Mouse (Mus musculus) embryonic fibroblast, embryonic 13.5 days (primary cell): ENCODE results near the gene BC107364. TPM values are rescaled to one million over a fixed set of nuclear protein-coding genes. Genes with fewer than 3 reads are reported as not detected.
A peak's percentile ranks its signal among the peaks of the same experiment; 100 is the strongest.
"Not testable (repeated sequence)": the region's sequence is repeated elsewhere in the genome, so short reads cannot be mapped to it uniquely, and the experiment has no call there.

Experiments used
- H3K27ac ChIP-seq: 2 replicates; pipeline ENCODE4 v1.5.1; 2012; ENCODE audit warnings: low read length, control low read depth, inconsistent platforms; ENCODE audit not compliant: insufficient read depth
- H3K4me1 ChIP-seq: 2 replicates; pipeline ENCODE4 v1.6.1; 2011; ENCODE audit warnings: low read length; ENCODE audit not compliant: control insufficient read depth, insufficient read depth
- H3K4me3 ChIP-seq: 2 replicates; pipeline ENCODE4 v1.5.1; 2011; ENCODE audit warnings: mild to moderate bottlenecking, control low read depth, low read length; ENCODE audit not compliant: insufficient read depth
- CTCF ChIP-seq: IDR thresholded peaks from 2 replicates; pipeline ENCODE4 v1.5.1; 2011; ENCODE audit warnings: mild to moderate bottlenecking, control low read depth, low read length, moderate library complexity, borderline replicate concordance; ENCODE audit not compliant: insufficient read depth
- POLR2A ChIP-seq: IDR thresholded peaks from 2 replicates; pipeline ENCODE4 v1.6.1; 2011; ENCODE audit warnings: low read depth, mild to moderate bottlenecking, control low read depth, low read length, moderate library complexity
- polyA plus RNA-seq: library from polyadenylated mRNA; stranded (reverse); fragments of >200 nt; gene quantifications from 2 replicates; pipeline ENCODE4 v1.2.4, GENCODE M21; 2011; ENCODE audit warnings: low read depth; ENCODE audit not compliant: missing spikeins, insufficient read length

BC107364 gene
- polyA plus RNA-seq, 1 experiment, result not detected

GRCm38 (mm10) chr3:96445436-96445835, 6.7 kb downstream of the BC107364 start:
- no peak overlapping the region for H3K4me3 ChIP-seq
- no peak for TF ChIP-seq CTCF
- no peak for TF ChIP-seq POLR2A
- no peaks in the 10 kb centered on the region for H3K4me1 ChIP-seq
- H3K27ac ChIP-seq, result no peak overlapping the region

GRCm38 (mm10) chr3:96440578-96440977, 11.5 kb downstream of the BC107364 start:
- TF ChIP-seq CTCF (peak; percentile 78; the same call in 1 of the 2 replicates), POLR2A (no peak)
- Histone ChIP-seq H3K4me3 (peak overlapping the region; percentile 5), H3K27ac (no peak overlapping the region), H3K4me1 (no peaks in the 10 kb centered on the region)

GRCm38 (mm10) chr3:96435557-96436091, 16.5 kb downstream of the BC107364 start:
- TF ChIP-seq CTCF (no peak), POLR2A (no peak)
- Histone ChIP-seq H3K4me3 (peak overlapping the region; percentile 61), H3K4me1 (no peaks in the 10 kb centered on the region), H3K27ac (no peak overlapping the region)

GRCm38 (mm10) chr3:96432207-96432606, 19.9 kb downstream of the BC107364 start:
- Histone ChIP-seq H3K4me3 (no peak overlapping the region), H3K27ac (no peak overlapping the region), H3K4me1 (no peaks in the 10 kb centered on the region)
- no peak for TF ChIP-seq CTCF
- no peak for TF ChIP-seq POLR2A

GRCm38 (mm10) chr3:96429819-96430132, 22.3 kb downstream of the BC107364 start:
- Histone ChIP-seq H3K27ac (no peak overlapping the region), H3K4me1 (0 out of 2 replicates have a peak, but pooled peaks cover 2% of the 10 kb centered on the region), H3K4me3 (no peak overlapping the region)
- TF ChIP-seq CTCF (no peak), POLR2A (no peak)

- no peak overlapping the region for H3K4me3 ChIP-seq
- no peak overlapping the region for H3K27ac ChIP-seq
- no peak for TF ChIP-seq CTCF
- no peak for TF ChIP-seq POLR2A
- 0 out of 2 replicates have a peak, but pooled peaks cover 2% of the 10 kb centered on the region for H3K4me1 ChIP-seq
Measured at GRCm38 (mm10) chr3:96428941-96429818, 22.9 kb downstream of the BC107364 start.

- no peak for TF ChIP-seq POLR2A
- no peak for TF ChIP-seq CTCF
- Histone ChIP-seq H3K27ac (no peak overlapping the region), H3K4me3 (peak overlapping the region; percentile 60), H3K4me1 (0 out of 2 replicates have a peak, but pooled peaks cover 2% of the 10 kb centered on the region)
Measured at GRCm38 (mm10) chr3:96427761-96428462, 24.2 kb downstream of the BC107364 start.

- TF ChIP-seq POLR2A (no peak), CTCF (no peak)
- 0 out of 2 replicates have a peak, but pooled peaks cover 2% of the 10 kb centered on the region for H3K4me1 ChIP-seq
- H3K4me3 ChIP-seq, result peak overlapping the region; percentile 60
- H3K27ac ChIP-seq, result no peak overlapping the region
Measured at GRCm38 (mm10) chr3:96427311-96427710, 24.8 kb downstream of the BC107364 start.

GRCm38 (mm10) chr3:96426268-96426667, 25.8 kb downstream of the BC107364 start:
- Histone ChIP-seq H3K27ac (no peak overlapping the region), H3K4me1 (0 out of 2 replicates have a peak, but pooled peaks cover 2% of the 10 kb centered on the region), H3K4me3 (no peak overlapping the region)
- no peak for TF ChIP-seq POLR2A
- no peak for TF ChIP-seq CTCF

- not testable (repeated sequence) for H3K4me1 ChIP-seq, H3K4me3 ChIP-seq, H3K27ac ChIP-seq
Measured at GRCm38 (mm10) chr3:96424447-96424846, 27.7 kb downstream of the BC107364 start.
